Mouse (Mus musculus) urinary bladder, postnatal 36 days (tissue): Measurements from ENCODE around the gene Ubac1.

ENCODE experiments used
- DNase-seq, 2 experiments: peaks; one replicate each; pipeline ENCODE4 v3.0.0; 2022; ENCODE audit warnings: low spot score in 2 of 2, mixed read lengths in 1 of 2

Gene Ubac1

DNA sequence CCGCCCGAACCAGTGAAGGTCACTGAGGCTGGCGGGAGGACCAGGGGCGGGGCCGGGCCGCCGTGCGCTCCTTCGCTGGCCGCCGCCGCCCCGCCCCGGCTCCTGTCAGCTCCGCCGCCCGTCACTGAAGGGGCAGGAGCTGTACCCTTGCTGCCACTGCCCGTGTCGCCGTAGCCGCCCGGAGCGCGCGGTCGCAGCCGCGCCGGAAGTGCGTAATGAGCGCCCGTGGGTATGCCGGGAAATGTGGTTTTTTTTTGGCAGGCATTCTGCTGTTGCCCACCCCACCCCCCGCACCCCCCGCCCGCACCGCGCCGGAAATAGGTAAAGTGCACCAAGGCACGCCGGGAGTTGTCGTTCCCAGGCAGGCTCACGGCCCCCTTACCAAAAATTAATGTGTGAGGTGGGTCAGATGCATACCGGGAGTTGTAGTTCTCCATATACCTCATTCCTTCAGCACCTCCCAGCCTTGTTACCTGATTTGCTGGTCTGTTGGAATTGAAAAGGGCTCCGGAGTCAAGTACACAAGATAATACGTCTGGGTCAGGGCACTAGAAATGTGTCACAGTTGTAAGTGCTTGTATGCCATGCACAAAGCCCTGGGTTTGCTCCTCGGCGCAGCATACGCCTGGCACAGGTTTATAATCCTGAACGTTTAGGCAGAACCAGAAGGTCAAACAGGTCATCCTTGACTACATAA, at the start of gene Ubac1:
TSS of gene Ubac1 (minus strand) at position 187 of the 697 bp plus-strand sequence.
- DNase-seq = peak; percentile 79 to 91

DNA sequence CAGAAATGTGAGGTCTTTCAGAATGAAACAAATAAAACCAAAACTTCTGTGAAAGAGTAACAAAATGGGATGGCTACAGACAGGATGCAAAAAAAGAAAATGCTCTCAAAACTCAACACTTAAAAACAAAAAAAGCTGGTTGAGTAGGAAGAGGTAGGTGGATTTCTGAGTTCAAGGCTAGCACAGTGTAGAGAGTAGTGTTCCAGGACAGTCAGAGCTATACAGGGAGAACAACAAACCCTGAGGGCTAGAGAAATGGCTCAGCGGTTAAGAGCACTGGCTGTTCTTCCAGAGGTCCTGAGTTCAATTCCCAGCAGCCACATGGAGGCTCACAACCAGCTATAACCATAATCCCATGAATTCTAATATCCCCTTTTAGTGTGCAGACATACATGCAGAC, 47.0 kb upstream of the Ubac1 start:
- no peak for DNase-seq

DNA sequence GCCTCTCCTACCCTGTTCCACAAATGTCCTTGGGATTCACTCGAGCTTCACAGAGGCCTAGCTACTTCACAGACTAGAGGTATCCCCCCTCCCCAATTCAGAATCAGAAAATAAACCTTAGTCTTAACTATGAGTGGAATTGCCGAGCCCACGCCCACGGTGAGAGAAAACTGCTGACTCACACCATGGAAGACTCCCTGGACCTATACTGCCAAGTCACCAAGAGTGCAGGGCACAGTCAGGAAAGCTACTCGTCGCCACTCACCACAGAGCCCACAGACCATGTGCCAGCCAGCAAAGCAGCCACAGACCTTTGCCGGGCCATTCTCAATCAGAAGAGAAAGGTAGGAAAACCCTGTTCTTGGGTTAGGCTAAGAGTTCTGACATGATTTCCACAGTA, 46.6 kb upstream of the Ubac1 start:
- no peak for DNase-seq

DNA sequence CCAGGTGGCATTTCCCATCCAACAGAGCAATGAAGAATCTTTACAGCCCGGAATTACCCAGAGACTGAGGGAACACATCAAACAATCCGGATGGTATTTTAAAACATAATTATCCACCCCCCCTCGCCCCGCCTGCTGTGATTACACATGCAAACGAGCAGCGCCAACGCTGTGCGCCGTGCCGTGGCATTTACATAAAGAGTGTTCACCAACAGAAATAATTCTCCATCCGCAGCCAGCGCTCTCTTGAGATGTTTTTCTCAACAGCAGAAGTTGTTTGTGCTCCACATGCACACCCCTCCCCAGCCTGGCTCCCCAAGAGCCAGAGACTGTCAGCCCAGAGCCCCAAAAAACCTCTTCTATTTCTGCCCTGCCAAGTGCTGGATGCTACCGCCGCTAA, 45.0 kb upstream of the Ubac1 start:
- DNase-seq = no peak

DNA sequence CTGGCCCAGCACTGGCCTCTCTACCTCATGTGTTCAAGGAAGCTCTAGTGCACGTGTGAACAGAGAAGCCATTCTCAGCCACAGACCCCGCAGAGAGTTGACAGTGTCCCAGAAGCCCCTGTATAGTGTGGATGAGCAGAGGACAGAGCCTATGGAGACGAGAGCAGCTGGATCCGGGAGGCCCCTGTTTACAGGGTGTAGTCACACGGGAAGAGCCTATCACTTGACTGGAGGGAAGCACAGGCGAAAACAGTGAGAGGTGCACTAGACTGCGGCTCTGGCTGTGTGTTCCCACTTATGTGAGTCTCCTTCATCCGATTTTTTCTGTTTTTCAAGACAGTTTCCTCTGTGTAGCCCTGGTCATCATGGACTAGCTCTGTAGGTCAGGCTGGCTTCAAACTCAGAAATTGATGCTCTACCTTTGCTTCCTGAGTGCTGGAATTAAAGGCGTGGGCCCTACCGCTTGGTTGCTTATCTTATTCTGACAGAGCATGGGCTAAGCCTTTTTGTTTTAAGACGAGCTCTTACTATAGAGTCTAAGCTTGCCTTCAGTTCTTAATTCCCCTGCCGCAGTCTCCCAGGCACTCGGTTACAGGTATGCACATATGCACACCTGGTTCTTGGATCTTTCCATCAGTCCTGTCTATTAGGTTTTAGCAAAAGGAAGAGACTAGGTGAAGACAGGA, 41.3 kb upstream of the Ubac1 start:
- DNase-seq = no peak

DNA sequence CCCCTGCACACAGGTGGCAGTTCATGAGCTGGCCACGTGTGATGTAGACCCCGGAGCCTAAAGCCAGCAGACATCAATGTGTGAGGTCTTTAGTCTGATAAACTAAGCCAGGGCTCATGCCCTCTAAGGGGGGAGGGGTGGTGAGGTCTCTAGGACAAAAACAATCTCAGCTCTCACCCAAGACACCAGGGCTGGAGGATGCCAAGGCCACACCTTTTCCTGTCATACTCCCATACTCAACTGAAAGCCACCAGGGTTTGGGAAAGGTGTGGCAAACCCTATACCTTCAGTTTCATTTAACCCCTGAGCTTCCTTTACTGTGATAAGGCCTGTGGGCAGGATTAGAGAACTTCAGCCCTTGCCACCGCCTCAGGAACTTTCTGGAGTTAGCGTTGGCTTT, 40.7 kb upstream of the Ubac1 start:
- no peak for DNase-seq

DNA sequence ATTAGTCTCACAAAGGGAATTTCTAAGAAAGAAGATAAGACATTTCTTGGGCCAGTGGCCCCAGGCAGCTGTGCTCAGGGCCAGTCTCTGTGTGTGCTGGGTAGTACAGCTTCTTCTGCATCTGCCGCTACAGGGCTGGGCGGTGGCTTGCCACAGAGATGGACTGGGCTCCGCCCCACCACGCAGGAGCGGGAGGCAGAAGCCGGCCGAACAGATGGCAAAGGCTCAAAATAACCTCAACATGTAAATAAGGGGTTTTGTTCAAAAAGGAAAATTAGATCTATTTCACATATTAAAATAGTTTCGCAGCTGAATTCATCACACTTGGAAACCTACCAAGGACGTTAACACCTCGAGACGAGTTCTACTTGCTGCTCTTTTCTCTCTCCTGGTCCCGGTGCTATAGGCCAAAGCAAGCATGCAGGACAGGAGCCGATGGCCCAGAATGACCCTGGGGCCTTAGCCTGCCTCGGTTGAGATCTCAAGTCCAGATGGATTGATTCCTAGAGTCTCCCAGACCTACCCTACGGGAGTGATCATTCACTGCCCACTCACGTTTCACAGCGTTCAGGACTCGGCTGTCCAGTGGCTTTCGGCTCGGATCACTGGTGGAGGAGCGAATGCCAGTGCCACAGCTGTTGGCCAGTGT, 39.6 kb upstream of the Ubac1 start:
- peak in 1 of 2 experiments; percentile 4 for DNase-seq

DNA sequence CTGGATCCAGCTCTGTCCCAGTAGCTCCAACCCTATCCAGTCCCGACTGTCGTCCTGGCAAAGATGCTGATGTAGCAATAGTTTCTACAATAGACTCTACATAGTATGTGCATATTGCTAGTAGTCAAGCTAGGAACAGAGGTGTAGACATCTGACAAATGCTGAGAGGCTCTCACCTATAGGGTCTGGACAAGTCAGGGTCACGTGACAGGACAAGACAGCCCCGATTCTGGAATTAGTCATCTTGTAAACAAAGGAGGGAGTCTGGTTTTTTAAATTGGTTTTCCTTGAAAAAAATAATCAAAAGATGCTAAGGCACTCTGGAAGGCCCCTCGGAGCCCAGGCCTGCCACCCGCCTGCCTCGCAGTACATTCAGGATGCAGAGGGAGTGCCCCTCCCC, 35.5 kb upstream of the Ubac1 start:
- no peak for DNase-seq

DNA sequence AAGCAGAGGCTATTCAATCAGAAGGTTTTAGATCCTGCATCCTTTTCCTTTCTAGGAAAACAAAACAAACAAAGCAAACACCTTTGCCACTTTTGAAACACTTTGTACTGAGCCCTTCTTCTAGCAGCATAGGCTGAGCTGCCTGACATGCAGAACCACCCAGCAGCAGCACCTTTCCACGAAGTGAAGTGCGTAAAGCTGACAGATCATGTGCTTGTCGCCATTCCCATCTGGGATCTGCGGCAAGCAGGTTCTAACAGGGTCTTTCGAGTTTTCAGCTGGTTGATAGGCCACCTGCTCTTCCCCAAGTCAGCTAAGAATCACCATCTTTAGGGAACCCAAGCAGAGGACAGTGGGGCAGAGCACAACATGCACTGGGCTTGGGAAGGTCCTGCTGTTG, 34.7 kb upstream of the Ubac1 start:
- DNase-seq = no peak

DNA sequence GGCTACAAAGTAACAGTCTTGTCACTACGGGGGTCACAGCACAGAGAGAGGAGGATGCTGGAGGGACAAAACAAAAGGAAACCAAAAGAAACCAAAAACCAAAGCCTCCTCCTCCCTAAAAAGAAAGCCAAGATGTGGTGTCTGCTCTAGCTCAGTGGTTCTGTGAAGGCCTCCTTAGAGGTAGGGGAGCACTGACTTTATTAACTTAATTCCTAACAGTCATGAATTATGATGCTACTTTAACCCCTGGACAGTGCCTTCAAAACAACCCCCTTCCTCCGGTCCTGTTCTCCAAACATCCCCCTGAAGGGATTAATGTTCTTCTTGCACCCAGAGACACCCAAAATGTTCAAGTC, 34.2 kb upstream of the Ubac1 start:
- DNase-seq = no peak

DNA sequence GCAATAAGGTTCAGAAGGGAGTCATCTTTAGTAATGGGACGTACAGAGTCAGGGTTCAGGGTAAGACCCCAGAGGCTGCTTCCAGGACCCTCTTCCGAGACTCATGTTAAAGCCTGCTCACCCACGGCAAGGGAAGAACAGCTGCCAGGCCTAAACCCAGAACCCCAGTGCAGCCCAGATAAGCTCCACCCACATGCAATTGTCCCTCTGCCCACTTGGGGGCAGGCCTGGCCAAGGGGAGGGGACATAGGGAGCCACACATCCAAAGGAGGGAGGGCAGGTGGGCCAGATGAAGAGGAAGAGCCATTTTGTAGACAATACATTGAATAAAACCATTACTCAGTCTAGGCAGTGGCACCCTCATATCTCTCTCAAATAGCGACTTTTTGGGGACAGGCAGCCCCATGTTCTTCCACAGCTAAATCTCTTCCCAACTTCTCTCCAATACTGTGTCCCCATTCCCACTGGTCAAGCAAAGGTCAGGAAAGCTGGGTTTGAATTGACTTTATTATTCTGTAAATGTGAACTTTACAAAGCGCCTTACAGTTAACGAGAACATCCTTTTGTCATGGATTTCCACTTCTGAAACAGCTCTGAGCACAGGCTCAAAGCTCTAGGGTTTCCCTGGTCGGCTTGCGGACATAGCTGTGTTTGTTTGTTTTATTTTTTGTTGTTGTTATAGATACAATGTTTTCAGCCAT, 33.6 kb upstream of the Ubac1 start:
- DNase-seq = peak; percentile 15 to 49

DNA sequence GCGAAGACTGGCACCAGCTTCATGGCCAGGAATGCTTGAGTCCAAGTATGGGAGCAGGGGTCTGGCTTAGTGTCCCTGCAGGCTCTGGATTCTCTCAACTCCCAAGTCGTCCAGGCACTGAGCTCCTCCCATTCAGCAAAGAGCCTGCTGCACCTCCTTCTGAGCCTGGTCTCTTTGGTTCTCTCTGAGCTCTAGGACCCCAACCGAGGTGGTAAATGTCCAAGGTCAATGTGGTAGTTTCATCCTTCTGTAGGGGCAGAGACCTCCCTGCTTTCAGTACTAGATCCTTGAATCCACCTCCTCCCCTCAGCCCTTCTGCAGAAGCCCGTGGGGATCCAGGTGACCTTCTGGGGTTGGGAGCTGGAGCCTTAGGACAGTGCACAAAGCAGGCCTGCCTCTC, 31.3 kb upstream of the Ubac1 start:
- DNase-seq = no peak

DNA sequence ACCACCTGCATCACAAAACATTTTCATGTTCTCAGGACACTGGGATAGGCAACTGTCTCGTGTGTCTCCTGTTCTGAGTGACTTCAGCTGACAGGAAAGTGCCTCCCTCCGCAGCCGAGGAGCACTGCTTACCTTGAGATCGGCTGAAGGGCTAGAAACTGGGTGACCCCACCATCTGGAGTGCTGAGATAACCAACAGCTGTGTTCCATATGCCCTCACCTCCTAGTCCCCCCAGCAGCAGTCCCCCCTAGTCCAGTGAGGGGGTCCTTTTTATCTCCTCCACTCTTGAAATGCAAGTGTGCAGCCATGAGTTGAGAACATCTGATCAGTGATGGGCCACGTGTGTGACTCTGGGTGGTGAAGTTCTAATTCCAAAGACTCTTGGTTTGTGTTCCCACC, 27.3 kb upstream of the Ubac1 start:
- no peak for DNase-seq

DNA sequence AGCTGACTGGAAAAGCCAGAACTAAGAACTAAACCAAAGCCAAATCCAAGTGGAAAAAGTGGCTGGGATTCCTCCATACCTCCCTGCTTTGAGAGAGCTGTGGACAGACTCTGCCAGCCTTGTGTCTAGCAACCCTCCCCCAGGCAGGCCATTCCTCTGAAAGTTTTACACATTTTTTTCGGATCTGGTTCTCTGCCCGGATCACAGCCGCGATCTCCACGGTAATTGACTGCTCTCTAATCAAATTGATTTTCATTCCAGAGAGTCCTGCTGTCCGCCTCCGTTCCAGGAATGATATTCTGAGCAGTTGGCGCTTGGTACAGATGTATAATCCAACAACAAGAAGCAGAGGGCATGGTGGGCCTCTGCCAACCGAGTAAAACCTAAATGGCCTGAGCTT, 22.7 kb upstream of the Ubac1 start:
- DNase-seq = no peak

DNA sequence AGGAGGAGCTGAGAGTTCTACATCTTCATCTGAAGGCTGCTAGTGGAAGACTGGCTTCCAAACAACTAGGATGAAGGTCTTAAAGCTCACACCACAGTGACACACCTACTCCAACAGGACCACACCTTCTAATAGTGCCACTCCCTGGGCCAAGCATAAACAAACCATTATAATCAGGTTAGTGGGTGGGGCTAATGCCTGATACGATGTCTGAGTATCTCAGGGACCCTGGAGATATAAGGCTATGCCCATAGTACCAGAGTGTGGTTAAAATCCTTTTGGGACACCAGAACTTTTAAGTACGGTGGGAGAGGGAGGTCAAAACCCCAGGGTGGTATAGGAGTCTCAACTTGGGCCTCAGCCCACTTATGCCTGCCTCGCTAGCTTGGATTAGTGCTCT, 21.1 kb upstream of the Ubac1 start:
- no peak for DNase-seq

DNA sequence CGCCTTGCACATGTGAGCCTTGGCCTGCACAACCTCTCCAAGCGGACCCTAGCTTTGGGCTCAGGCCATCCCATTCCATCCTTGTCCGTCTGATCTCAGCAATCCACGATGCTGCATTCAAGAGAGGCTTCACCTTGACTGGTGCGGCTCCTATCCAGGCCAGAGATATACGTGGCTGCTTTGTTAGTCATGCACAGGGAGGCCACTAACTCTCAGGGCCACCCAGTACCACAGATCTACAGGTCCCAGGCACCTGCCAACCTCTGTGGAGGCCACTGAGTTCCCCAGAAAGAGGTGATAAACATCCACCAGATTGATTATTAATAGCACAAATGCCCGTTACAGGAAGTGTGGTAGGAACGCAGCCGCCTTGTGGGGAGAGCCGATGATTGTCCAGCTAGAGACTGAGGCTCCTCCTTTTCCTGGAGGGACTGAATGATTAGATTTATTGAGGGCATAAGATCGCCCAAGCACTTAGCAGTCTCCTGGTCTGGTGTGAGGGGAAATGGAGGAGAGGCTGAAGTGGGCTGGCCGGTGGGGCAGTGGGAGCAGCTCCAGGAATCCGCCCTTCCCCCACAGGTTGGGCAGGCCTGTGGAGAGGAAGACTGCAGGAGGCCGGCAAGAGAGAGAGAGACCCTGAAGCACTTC, 19.7 kb upstream of the Ubac1 start:
- DNase-seq = no peak

DNA sequence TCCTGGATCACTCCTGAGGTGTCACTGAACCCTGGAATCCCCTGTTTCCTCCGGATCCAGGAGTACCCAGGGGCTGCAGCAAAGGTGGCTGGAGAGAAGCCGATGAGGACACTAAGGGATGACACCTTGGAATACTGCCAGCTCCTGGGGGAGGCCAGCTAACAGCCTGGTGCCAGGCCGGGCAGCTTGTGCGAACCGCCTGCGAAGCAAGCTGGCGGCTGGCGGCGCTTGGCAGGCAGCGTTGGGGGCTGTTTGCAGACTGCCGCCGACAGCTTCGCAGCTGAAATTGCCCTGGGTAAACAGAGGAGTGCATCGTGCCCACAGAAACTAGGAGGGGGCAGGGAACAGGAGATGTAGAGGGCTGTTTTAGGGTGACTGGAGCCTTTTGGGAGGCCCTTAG, 18.4 kb upstream of the Ubac1 start:
- no peak for DNase-seq

DNA sequence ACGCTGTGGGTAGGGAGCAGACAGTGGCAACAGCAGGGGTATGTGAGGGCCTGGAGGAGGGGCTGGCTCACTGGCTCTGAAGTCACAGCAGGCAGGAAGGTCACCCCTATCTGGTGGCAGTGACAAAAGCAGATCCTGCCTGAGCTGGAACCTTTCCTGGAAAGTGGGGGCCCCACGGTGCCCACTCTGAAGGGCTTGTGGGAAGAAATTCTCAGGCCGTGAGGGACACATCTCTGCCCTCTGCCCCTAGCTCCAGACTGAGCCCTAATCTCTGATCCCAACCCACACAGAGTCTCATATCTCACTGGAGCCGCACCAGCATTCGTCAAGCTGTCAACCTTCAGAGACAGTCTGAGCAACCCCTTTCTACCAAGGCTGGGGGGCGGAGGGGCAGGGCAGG, 15.8 kb upstream of the Ubac1 start:
- DNase-seq = no peak

DNA sequence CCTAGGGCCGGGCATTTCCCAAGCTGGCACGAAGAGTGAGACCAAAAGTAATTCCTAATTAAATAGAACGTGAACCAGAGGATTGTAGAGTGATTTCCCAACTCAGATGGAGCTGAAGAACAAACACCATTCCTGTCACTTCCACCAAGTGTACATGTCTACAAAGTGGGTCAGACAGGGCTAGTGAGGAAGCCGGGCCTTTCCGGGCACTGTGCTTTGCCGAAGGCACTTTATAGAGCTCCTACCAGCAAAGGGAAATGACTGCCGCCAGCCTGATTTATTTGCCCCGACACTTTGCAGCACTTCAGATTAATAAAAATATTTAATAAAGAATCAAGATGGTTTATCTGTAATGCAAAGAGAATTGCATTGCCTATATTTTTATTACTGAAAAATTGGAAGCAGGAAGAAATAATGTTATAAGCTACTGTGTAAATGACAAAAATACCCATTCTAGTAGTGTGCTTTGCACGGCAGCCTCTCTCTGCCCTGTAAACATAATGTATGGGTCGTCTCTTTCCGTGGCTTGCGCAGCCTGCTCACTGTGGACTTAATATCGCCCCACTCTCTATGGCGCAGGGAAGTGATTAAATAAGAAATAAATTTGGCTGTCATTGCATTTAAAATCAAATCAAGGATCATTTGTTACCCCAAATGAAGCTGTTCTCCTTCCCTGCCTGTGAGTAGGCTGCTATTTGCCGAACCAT, 12.9 kb upstream of the Ubac1 start:
- no peak for DNase-seq

DNA sequence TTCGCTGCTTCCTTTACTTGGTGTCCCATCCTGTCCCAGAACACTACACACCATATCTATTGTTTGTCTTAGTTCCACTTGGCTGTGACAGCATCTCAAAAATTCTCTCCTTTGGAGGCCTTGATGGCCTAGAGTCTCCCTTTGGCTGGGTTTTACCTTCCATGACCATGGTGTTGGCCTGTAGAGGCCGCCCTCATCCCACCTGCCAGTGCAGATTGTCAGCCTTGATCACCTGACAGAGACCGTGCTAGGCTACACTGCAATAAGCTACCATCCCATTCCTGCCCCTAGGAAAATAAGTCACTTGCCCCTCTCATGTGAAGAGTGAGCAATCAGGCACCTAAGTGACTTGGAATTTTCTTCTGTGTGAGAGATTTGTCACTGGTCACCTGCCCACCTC, 8.7 kb upstream of the Ubac1 start:
- no peak for DNase-seq
